Mouse (Mus musculus) testis, adult 2 months (tissue): ENCODE results near the gene Clstn2. TPM values are rescaled to one million over a fixed set of nuclear protein-coding genes. Genes with fewer than 3 reads are reported as not detected.

Experiments
- H3K27ac ChIP-seq: fragments of 200-500 bp; 2 replicates; pipeline ENCODE4 v1.5.1; 2012; ENCODE audit warnings: low read depth, low read length; ENCODE audit not compliant: control insufficient read depth, insufficient read depth
- H3K27me3 ChIP-seq: fragments of 200-500 bp; 2 replicates; pipeline ENCODE4 v1.6.1; 2012; ENCODE audit warnings: mild to moderate bottlenecking, low read length, moderate library complexity; ENCODE audit not compliant: control insufficient read depth, insufficient read depth
- H3K36me3 ChIP-seq: fragments of 200-500 bp; 2 replicates; pipeline ENCODE4 v1.6.1; 2012; ENCODE audit warnings: mild to moderate bottlenecking, low read length; ENCODE audit not compliant: control insufficient read depth, insufficient read depth
- H3K4me1 ChIP-seq: fragments of 200-500 bp; 2 replicates; pipeline ENCODE4 v1.6.1; 2012; ENCODE audit warnings: low read length; ENCODE audit not compliant: control insufficient read depth, insufficient read depth
- H3K4me3 ChIP-seq: fragments of 200-500 bp; 2 replicates; pipeline ENCODE4 v1.5.1; 2012; ENCODE audit warnings: low read depth, mild to moderate bottlenecking, low read length, moderate library complexity, mixed read lengths; ENCODE audit not compliant: control insufficient read depth
- CTCF ChIP-seq: fragments of 200-500 bp; IDR thresholded peaks from 2 replicates; pipeline ENCODE4 v1.5.1; 2012; ENCODE audit warnings: low read depth, mild to moderate bottlenecking, inconsistent platforms, low read length, moderate library complexity; ENCODE audit not compliant: control insufficient read depth, insufficient read depth, insufficient replicate concordance
- POLR2A ChIP-seq: fragments of 200-500 bp; IDR thresholded peaks from 2 replicates; pipeline ENCODE4 v1.6.1; 2012; ENCODE audit warnings: low read depth, mild to moderate bottlenecking, inconsistent platforms, low read length, moderate library complexity; ENCODE audit not compliant: control insufficient read depth
- polyA plus RNA-seq: library from polyadenylated mRNA; depleted of rRNA; stranded (reverse); fragments of >200 nt; gene quantifications from 2 replicates; pipeline ENCODE4 v1.2.3, GENCODE M21; 2012

The Clstn2 gene
- polyA plus RNA-seq, 1 experiment: 0.43 TPM

- TF ChIP-seq POLR2A (no peak), CTCF (no peak)
- Histone ChIP-seq H3K27ac (no peak overlapping the region), H3K36me3 (no peaks in the 10 kb centered on the region), H3K4me3 (no peak overlapping the region), H3K27me3 (no peaks in the 10 kb centered on the region), H3K4me1 (no peaks in the 10 kb centered on the region)
Measured at GRCm38 (mm10) chr9:97471014-97471591, 561.9 kb downstream of the Clstn2 start.

GRCm38 (mm10) chr9:97460452-97460851 lies 572.5 kb downstream of the Clstn2 start:
- no peaks in the 10 kb centered on the region for H3K27me3 ChIP-seq
- no peak overlapping the region for H3K4me3 ChIP-seq
- no peaks in the 10 kb centered on the region; the same call in 1 of the 2 replicates for H3K4me1 ChIP-seq
- TF ChIP-seq POLR2A (no peak), CTCF (no peak)
- H3K27ac ChIP-seq: no peak overlapping the region
- H3K36me3 ChIP-seq: no peaks in the 10 kb centered on the region

- no peaks in the 10 kb centered on the region; the same call in 1 of the 2 replicates for H3K4me1 ChIP-seq
- no peak overlapping the region for H3K4me3 ChIP-seq
- H3K27me3 ChIP-seq: no peaks in the 10 kb centered on the region
- no peak for TF ChIP-seq CTCF
- no peak for TF ChIP-seq POLR2A
- H3K27ac ChIP-seq: no peak overlapping the region
- no peaks in the 10 kb centered on the region for H3K36me3 ChIP-seq
Measured at GRCm38 (mm10) chr9:97459745-97460144, 573.2 kb downstream of the Clstn2 start.

GRCm38 (mm10) chr9:97449316-97450050 lies 583.5 kb downstream of the Clstn2 start:
- no peak overlapping the region for H3K4me3 ChIP-seq
- H3K27ac ChIP-seq: no peak overlapping the region
- no peak for TF ChIP-seq CTCF
- TF ChIP-seq POLR2A: no peak
- no peaks in the 10 kb centered on the region for H3K4me1 ChIP-seq
- no peaks in the 10 kb centered on the region for H3K27me3 ChIP-seq
- H3K36me3 ChIP-seq: no peaks in the 10 kb centered on the region

GRCm38 (mm10) chr9:97439872-97440636 lies 592.9 kb downstream of the Clstn2 start:
- no peak overlapping the region for H3K4me3 ChIP-seq
- H3K27ac ChIP-seq: no peak overlapping the region
- no peaks in the 10 kb centered on the region for H3K27me3 ChIP-seq
- no peaks in the 10 kb centered on the region for H3K4me1 ChIP-seq
- TF ChIP-seq CTCF (no peak), POLR2A (no peak)
- H3K36me3 ChIP-seq: no peaks in the 10 kb centered on the region

- H3K36me3 ChIP-seq: no peaks in the 10 kb centered on the region
- H3K4me3 ChIP-seq: no peak overlapping the region
- H3K4me1 ChIP-seq: no peaks in the 10 kb centered on the region
- TF ChIP-seq CTCF (no peak), POLR2A (no peak)
- no peak overlapping the region for H3K27ac ChIP-seq
- no peaks in the 10 kb centered on the region for H3K27me3 ChIP-seq
Measured at GRCm38 (mm10) chr9:97434666-97435065, 598.3 kb downstream of the Clstn2 start.

GRCm38 (mm10) chr9:97429885-97430449 lies 603.0 kb downstream of the Clstn2 start:
- Histone ChIP-seq H3K27me3 (no peaks in the 10 kb centered on the region), H3K4me3 (no peak overlapping the region), H3K36me3 (no peaks in the 10 kb centered on the region), H3K27ac (no peak overlapping the region), H3K4me1 (no peaks in the 10 kb centered on the region)
- no peak for TF ChIP-seq POLR2A
- no peak for TF ChIP-seq CTCF
